Mouse (Mus musculus) stomach, embryonic 15.5 days (tissue): ENCODE measurements around the gene Nkx2-5. TPM values are rescaled to one million over a fixed set of nuclear protein-coding genes. Genes with fewer than 3 reads are reported as not detected.
A peak's percentile ranks its signal among the peaks of the same experiment; 100 is the strongest.

Experiments
- ATAC-seq: fragments of 200-750 bp; cut with Nextera tagmentation; 2 replicates; pipeline ENCODE4 v1.8.0; 2017; ENCODE audit warnings: low read depth, moderate number of reproducible peaks, moderate TSS enrichment; ENCODE audit not compliant: insufficient read depth, low FRiP score
- H3K27ac ChIP-seq: fragments of 300-500 bp; sonication (generic); 2 replicates; pipeline ENCODE4 v1.5.1; 2015; ENCODE audit warnings: mild to moderate bottlenecking, inconsistent platforms
- H3K27me3 ChIP-seq: fragments of 300-500 bp; sonication (generic); replicated peaks from 2 replicates; pipeline ENCODE4 v1.6.1; 2015; ENCODE audit warnings: inconsistent platforms
- H3K36me3 ChIP-seq: fragments of 300-500 bp; sonication (generic); 2 replicates; pipeline ENCODE4 v1.6.1; 2015; ENCODE audit warnings: inconsistent platforms
- H3K4me1 ChIP-seq: fragments of 300-500 bp; sonication (generic); 2 replicates; pipeline ENCODE4 v1.6.1; 2015; ENCODE audit warnings: inconsistent platforms
- H3K4me2 ChIP-seq: fragments of 300-500 bp; sonication (generic); 2 replicates; pipeline ENCODE4 v1.6.1; 2015; ENCODE audit warnings: mild to moderate bottlenecking, inconsistent platforms
- H3K4me3 ChIP-seq: fragments of 300-500 bp; sonication (generic); replicated peaks from 2 replicates; pipeline ENCODE4 v1.5.1; 2015; ENCODE audit warnings: inconsistent platforms
- H3K9ac ChIP-seq: fragments of 300-500 bp; sonication (generic); 2 replicates; pipeline ENCODE4 v1.6.1; 2015; ENCODE audit warnings: inconsistent platforms
- H3K9me3 ChIP-seq: fragments of 300-500 bp; sonication (generic); 2 replicates; pipeline ENCODE4 v1.6.1; 2016; ENCODE audit warnings: inconsistent platforms
- WGBS: fragments of 180-500 bp; shearing (Covaris S2); methylation state at CpG from one replicate; pipeline ENCODE4 v1.1.7; 2015; 5-methylcytosine and 5-hydroxymethylcytosine counted together
- polyA plus RNA-seq: library from polyadenylated mRNA; unstranded; fragments of >200 nt; fragmentation: Nextera tagmentation; extraction: Ambion mirVana; gene quantifications from 2 replicates; pipeline ENCODE4 v1.2.1, GENCODE M21; 2015

The Nkx2-5 gene
- polyA plus RNA-seq, 1 experiment from 2014 or later, result 9.2 TPM

DNA sequence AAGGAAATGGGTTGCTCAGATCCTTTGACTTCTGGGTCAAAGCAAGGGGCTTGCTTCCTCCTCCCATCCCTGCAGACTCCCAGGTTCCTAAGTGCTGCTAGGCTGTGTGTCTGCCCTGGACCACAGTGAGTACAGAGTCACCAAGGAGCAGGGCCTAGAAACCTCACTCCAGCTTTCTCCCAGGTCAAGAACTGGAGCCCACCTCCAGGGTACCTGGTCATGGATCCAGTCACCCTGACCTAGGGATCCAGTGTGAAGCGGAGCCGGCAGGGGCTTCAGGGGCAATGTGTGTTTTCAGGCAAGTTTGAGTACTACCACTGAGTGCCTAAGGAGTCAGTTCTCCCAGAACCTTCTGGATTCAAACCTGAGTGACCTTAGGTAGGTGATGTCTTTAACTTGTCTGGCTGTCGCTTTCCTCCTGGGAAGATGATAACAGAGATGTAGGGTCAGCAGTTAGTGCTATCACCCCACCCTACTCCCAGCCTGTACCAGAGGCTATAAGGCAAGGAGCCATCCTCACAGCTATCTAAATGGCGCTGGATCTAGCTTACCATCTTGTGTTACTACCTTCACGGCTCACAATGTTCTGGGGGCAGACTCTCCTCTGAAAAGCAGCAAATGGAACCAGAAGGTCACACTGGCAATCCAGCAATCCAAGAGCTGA lies 10.4 kb downstream of the Nkx2-5 start:
- Histone ChIP-seq H3K4me2 (no peak overlapping the region), H3K27me3 (peaks cover 63% of the 10 kb centered on the region), H3K4me3 (no peak overlapping the region), H3K9me3 (no peaks in the 10 kb centered on the region), H3K27ac (no peak overlapping the region), H3K4me1 (peaks cover 9% of the 10 kb centered on the region; the same call in 1 of the 2 replicates), H3K9ac (no peak overlapping the region), H3K36me3 (no peaks in the 10 kb centered on the region)
- no peak for ATAC-seq
- WGBS, result 68% methylated on average over 5 of the region's 5 CpGs

GRCm38 (mm10) chr17:26833806-26834205 lies 11.0 kb downstream of the Nkx2-5 start:
- peaks cover 57% of the 10 kb centered on the region for H3K27me3 ChIP-seq
- no peak overlapping the region for H3K27ac ChIP-seq
- H3K36me3 ChIP-seq, result no peaks in the 10 kb centered on the region
- H3K4me3 ChIP-seq, result no peak overlapping the region
- H3K4me2 ChIP-seq, result no peak overlapping the region
- H3K4me1 ChIP-seq, result peaks cover 3% of the 10 kb centered on the region; the same call in 1 of the 2 replicates
- H3K9me3 ChIP-seq, result no peaks in the 10 kb centered on the region
- WGBS, result 78% methylated on average over 2 of the region's 2 CpGs
- no peak for ATAC-seq
- H3K9ac ChIP-seq, result no peak overlapping the region

GRCm38 (mm10) chr17:26826131-26826530 lies 18.7 kb downstream of the Nkx2-5 start:
- WGBS, result 66% methylated on average over 15 of the region's 17 CpGs
- no peak overlapping the region for H3K9ac ChIP-seq
- H3K27me3 ChIP-seq, result 0 out of 2 replicates have a peak, but pooled peaks cover 13% of the 10 kb centered on the region
- no peak overlapping the region for H3K27ac ChIP-seq
- H3K36me3 ChIP-seq, result no peaks in the 10 kb centered on the region
- H3K9me3 ChIP-seq, result no peaks in the 10 kb centered on the region
- no peak overlapping the region for H3K4me2 ChIP-seq
- no peak for ATAC-seq
- no peak overlapping the region for H3K4me3 ChIP-seq
- H3K4me1 ChIP-seq, result no peaks in the 10 kb centered on the region

DNA sequence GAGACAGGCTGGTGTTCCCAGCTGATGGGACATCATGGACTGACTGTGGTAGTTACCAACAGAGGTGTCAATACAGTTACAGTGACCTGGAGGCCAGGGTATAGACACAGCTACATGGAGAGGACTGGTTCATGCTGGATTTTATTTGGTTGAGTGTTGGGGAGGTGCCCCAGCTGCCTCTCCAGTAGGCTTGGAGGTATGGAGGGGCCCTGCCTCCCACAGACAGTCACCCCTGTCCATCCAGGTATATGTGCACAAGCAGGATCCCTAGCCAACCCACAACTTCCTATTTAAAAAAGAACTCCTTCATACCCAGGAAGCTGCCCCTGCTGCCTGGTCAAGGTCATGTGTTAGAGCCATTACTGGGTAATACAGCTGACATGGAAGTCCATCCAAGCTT lies 27.0 kb downstream of the Nkx2-5 start:
- Histone ChIP-seq H3K9ac (no peak overlapping the region), H3K4me3 (no peak overlapping the region), H3K4me2 (no peak overlapping the region), H3K27ac (no peak overlapping the region), H3K9me3 (no peaks in the 10 kb centered on the region), H3K27me3 (no peaks in the 10 kb centered on the region), H3K4me1 (no peaks in the 10 kb centered on the region), H3K36me3 (no peaks in the 10 kb centered on the region)
- ATAC-seq, result no peak

DNA sequence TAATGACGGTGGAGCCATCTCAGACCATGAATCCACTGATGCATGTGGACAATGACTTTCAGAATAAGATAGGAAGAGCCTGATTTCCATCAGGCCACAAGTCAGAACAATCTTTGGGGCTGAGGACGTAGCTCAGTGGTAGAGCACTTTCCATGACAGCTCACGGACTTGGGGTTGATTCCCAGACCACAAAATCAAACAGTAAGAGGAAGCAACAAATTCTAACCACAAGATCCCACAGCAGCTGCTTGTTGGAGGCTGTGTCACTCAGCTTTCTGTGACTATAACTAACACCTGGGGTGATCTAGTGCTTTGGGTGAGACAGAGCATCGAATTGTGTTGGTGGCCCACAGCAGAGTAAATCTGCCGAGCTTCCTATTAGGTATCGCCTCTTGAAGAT lies 28.0 kb downstream of the Nkx2-5 start:
- Histone ChIP-seq H3K27me3 (no peaks in the 10 kb centered on the region), H3K9me3 (no peaks in the 10 kb centered on the region), H3K36me3 (no peaks in the 10 kb centered on the region), H3K4me2 (no peak overlapping the region), H3K4me1 (no peaks in the 10 kb centered on the region), H3K9ac (no peak overlapping the region), H3K27ac (no peak overlapping the region), H3K4me3 (no peak overlapping the region)
- WGBS, result 78% methylated on average over 6 of the region's 6 CpGs
- no peak for ATAC-seq

DNA sequence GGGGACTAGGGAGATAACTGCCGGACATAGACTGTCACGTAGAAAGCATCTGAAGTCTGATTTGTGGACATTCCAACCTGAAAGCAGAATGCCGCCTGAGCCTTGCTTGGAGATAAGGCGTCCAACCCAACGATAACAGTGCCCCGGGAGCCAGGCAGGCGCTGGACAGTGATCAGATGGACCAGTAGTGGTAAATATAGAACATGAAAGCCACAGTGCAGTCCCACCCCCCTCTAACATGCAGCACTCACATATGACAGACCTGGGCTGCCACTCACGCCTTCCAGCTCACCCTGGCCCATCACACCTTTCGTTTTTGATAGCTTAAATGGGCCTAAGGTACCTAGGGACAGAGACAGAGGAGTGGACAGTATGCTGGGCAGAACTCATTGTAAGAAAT lies 31.3 kb downstream of the Nkx2-5 start:
- no peak overlapping the region for H3K27ac ChIP-seq
- H3K4me2 ChIP-seq, result no peak overlapping the region
- H3K4me3 ChIP-seq, result no peak overlapping the region
- WGBS, result 63% methylated on average over 9 of the region's 9 CpGs
- H3K9me3 ChIP-seq, result no peaks in the 10 kb centered on the region
- H3K4me1 ChIP-seq, result no peaks in the 10 kb centered on the region
- no peak overlapping the region for H3K9ac ChIP-seq
- no peaks in the 10 kb centered on the region for H3K36me3 ChIP-seq
- H3K27me3 ChIP-seq, result no peaks in the 10 kb centered on the region
- no peak for ATAC-seq

DNA sequence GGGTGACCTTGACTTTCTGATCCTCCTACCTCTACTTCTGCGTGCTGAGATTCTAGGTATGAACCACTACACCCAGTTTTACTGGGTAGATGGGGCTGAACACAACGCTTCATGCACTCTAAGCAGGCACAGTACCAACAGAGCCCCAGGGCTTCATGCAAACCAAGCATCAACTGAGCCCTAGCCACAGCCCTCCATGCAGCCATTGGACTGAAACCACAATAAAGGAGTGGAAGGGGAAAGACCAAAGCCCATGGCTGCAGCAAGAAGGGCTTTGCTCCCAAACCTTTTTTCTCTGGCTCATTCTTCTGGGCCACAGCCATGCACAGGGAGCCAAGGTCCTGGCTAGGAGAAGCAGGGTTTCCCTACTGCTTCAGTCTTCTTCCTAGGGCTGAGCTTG lies 32.2 kb downstream of the Nkx2-5 start:
- no peak overlapping the region for H3K4me3 ChIP-seq
- no peak for ATAC-seq
- no peaks in the 10 kb centered on the region for H3K9me3 ChIP-seq
- no peaks in the 10 kb centered on the region for H3K4me1 ChIP-seq
- H3K9ac ChIP-seq, result no peak overlapping the region
- H3K27me3 ChIP-seq, result no peaks in the 10 kb centered on the region
- no peaks in the 10 kb centered on the region for H3K36me3 ChIP-seq
- no peak overlapping the region for H3K27ac ChIP-seq
- 78% methylated on average over 2 of the region's 2 CpGs for WGBS
- H3K4me2 ChIP-seq, result no peak overlapping the region

- no peak for ATAC-seq
- Histone ChIP-seq H3K9ac (no peak overlapping the region), H3K4me1 (no peaks in the 10 kb centered on the region), H3K36me3 (no peaks in the 10 kb centered on the region), H3K4me3 (no peak overlapping the region), H3K27ac (no peak overlapping the region), H3K27me3 (no peaks in the 10 kb centered on the region), H3K4me2 (no peak overlapping the region), H3K9me3 (no peaks in the 10 kb centered on the region)
- WGBS, result 76% methylated on average over 3 of the region's 3 CpGs
These were observed 41.9 kb downstream of the Nkx2-5 start for GRCm38 (mm10) chr17:26802886-26803285.

- H3K4me3 ChIP-seq, result no peak overlapping the region
- H3K9me3 ChIP-seq, result no peaks in the 10 kb centered on the region
- H3K9ac ChIP-seq, result no peak overlapping the region
- 69% methylated on average over 6 of the region's 6 CpGs for WGBS
- H3K27ac ChIP-seq, result no peak overlapping the region
- no peaks in the 10 kb centered on the region for H3K27me3 ChIP-seq
- H3K4me2 ChIP-seq, result no peak overlapping the region
- no peak for ATAC-seq
- H3K4me1 ChIP-seq, result 0 out of 2 replicates have a peak, but pooled peaks cover 3% of the 10 kb centered on the region
- H3K36me3 ChIP-seq, result peaks cover 8% of the 10 kb centered on the region; the same call in 1 of the 2 replicates
These were observed 47.3 kb downstream of the Nkx2-5 start for GRCm38 (mm10) chr17:26797379-26798128.

- Histone ChIP-seq H3K27me3 (no peaks in the 10 kb centered on the region), H3K4me2 (no peak overlapping the region), H3K9ac (no peak overlapping the region), H3K4me1 (0 out of 2 replicates have a peak, but pooled peaks cover 3% of the 10 kb centered on the region), H3K4me3 (no peak overlapping the region), H3K36me3 (peaks cover 27% of the 10 kb centered on the region), H3K9me3 (no peaks in the 10 kb centered on the region), H3K27ac (no peak overlapping the region)
- WGBS, result 67% methylated on average over 7 of the region's 7 CpGs
- ATAC-seq, result no peak
These were observed 49.4 kb downstream of the Nkx2-5 start for GRCm38 (mm10) chr17:26795386-26795785.

- Histone ChIP-seq H3K9me3 (no peaks in the 10 kb centered on the region), H3K27me3 (no peaks in the 10 kb centered on the region), H3K4me3 (no peak overlapping the region), H3K4me1 (0 out of 2 replicates have a peak, but pooled peaks cover 3% of the 10 kb centered on the region), H3K9ac (no peak overlapping the region), H3K36me3 (peaks cover 27% of the 10 kb centered on the region), H3K27ac (no peak overlapping the region), H3K4me2 (no peak overlapping the region)
- 14% methylated on average over 3 of the region's 3 CpGs for WGBS
- 0 out of 2 replicates have a peak, but pooled peaks have one; percentile 27 for ATAC-seq
These were observed 50.1 kb downstream of the Nkx2-5 start for GRCm38 (mm10) chr17:26794744-26795143.

GRCm38 (mm10) chr17:26793068-26793765 lies 51.6 kb downstream of the Nkx2-5 start:
- ATAC-seq, result peak; percentile 11; the same call in 1 of the 2 replicates
- Histone ChIP-seq H3K36me3 (peaks cover 27% of the 10 kb centered on the region), H3K27ac (no peak overlapping the region)

More at GRCm38 (mm10) chr17:26793068-26793765, 51.6 kb downstream of the Nkx2-5 start:
- no peak overlapping the region for H3K4me2 ChIP-seq
- no peaks in the 10 kb centered on the region for H3K27me3 ChIP-seq
- no peaks in the 10 kb centered on the region for H3K9me3 ChIP-seq
- H3K4me1 ChIP-seq, result 0 out of 2 replicates have a peak, but pooled peaks cover 3% of the 10 kb centered on the region
- 74% methylated on average over 5 of the region's 5 CpGs for WGBS
- no peak overlapping the region for H3K9ac ChIP-seq
- no peak overlapping the region for H3K4me3 ChIP-seq
